Mouse (Mus musculus) MEL (cell line): Measurements from ENCODE around the gene Olfr49. TPM values are rescaled to one million over a fixed set of nuclear protein-coding genes. Genes with fewer than 3 reads are reported as not detected.

Experiments
- DNase-seq: peaks from one replicate; pipeline ENCODE4 v3.0.0; 2011; ENCODE audit warnings: low read depth, low spot score
- H3K27ac ChIP-seq: 2 replicates; pipeline ENCODE4 v1.5.1; 2012; ENCODE audit warnings: low read depth, mild to moderate bottlenecking, control low read depth, low read length, moderate library complexity; ENCODE audit not compliant: control insufficient read depth
- H3K27me3 ChIP-seq, 2 experiments: fragments of 150-350 bp in 1 of 2; sonication (generic) in 1 of 2; 2 replicates each; pipeline ENCODE4 v1.6.1; 2012; ENCODE audit warnings: low read length in 2 of 2, mild to moderate bottlenecking in 2 of 2, improper control_type of control experiment in 1 of 2, moderate library complexity in 1 of 2; ENCODE audit not compliant: insufficient read depth in 2 of 2, control insufficient read depth in 1 of 2
- H3K36me3 ChIP-seq, 2 experiments: 2 replicates each; pipeline ENCODE4 v1.6.1; 2012 to 2014; ENCODE audit warnings: low read length in 2 of 2, improper control_type of control experiment in 1 of 2, inconsistent platforms in 1 of 2, mild to moderate bottlenecking in 1 of 2; ENCODE audit not compliant: insufficient read depth in 2 of 2, control insufficient read depth in 1 of 2
- H3K4me1 ChIP-seq, 2 experiments: fragments of 150-350 bp in 1 of 2; sonication (generic) in 1 of 2; 2 replicates each; pipeline ENCODE4 v1.6.1; 2012; ENCODE audit warnings: low read length in 2 of 2, improper control_type of control experiment in 1 of 2, mild to moderate bottlenecking in 1 of 2; ENCODE audit not compliant: insufficient read depth in 2 of 2, control insufficient read depth in 1 of 2
- H3K4me3 ChIP-seq, 2 experiments: fragments of 150-350 bp in 1 of 2; sonication (generic) in 1 of 2; 2 replicates each; pipeline ENCODE4 v1.5.1; 2012; ENCODE audit warnings: low read depth in 2 of 2, low read length in 2 of 2, mild to moderate bottlenecking in 2 of 2, moderate library complexity in 2 of 2, control low read depth in 1 of 2, improper control_type of control experiment in 1 of 2; ENCODE audit not compliant: control insufficient read depth in 1 of 2, insufficient read depth in 1 of 2
- H3K79me2 ChIP-seq: 2 replicates; pipeline ENCODE4 v1.6.1; 2012; ENCODE audit warnings: mild to moderate bottlenecking, low read length, moderate library complexity; ENCODE audit not compliant: control insufficient read depth, poor library complexity, insufficient read depth
- H3K9ac ChIP-seq: 2 replicates; pipeline ENCODE4 v1.6.1; 2012; ENCODE audit warnings: low read depth, mild to moderate bottlenecking, control low read depth, low read length, moderate library complexity; ENCODE audit not compliant: control insufficient read depth, poor library complexity, severe bottlenecking
- H3K9me3 ChIP-seq: fragments of 150-350 bp; sonication (generic); replicated peaks from 2 replicates; pipeline ENCODE4 v1.6.1; 2012; ENCODE audit warnings: mild to moderate bottlenecking, low read length, improper control_type of control experiment, moderate library complexity; ENCODE audit not compliant: insufficient read depth
- CHD1 ChIP-seq: IDR thresholded peaks from 2 replicates; pipeline ENCODE4 v1.6.1; 2012; ENCODE audit warnings: low read depth, mild to moderate bottlenecking, inconsistent platforms, low read length, improper control_type of control experiment
- CHD2 ChIP-seq: IDR thresholded peaks from 2 replicates; pipeline ENCODE4 v1.6.1; 2011; ENCODE audit warnings: low read length, improper control_type of control experiment
- CTCF ChIP-seq, 3 experiments: IDR thresholded peaks in 2 of 3; conservative IDR thresholded peaks in 1 of 3; 2 replicates each; pipeline ENCODE4 v1.5.1; 2011 to 2012; ENCODE audit warnings: low read length in 3 of 3, low read depth in 2 of 3, mild to moderate bottlenecking in 2 of 3, improper control_type of control experiment in 1 of 3, inconsistent platforms in 1 of 3, mixed read lengths in 1 of 3, moderate library complexity in 1 of 3; ENCODE audit not compliant: control insufficient read depth in 1 of 3, insufficient read depth in 1 of 3, poor library complexity in 1 of 3, severe bottlenecking in 1 of 3
- E2F4 ChIP-seq: IDR thresholded peaks from 2 replicates; pipeline ENCODE4 v1.6.1; 2011; ENCODE audit warnings: low read depth, low read length, improper control_type of control experiment, borderline replicate concordance
- ELF1 ChIP-seq: IDR thresholded peaks from 2 replicates; pipeline ENCODE4 v1.6.1; 2014; ENCODE audit warnings: low read depth, mild to moderate bottlenecking, inconsistent platforms, low read length, improper control_type of control experiment, moderate library complexity
- EP300 ChIP-seq, 2 experiments: IDR thresholded peaks; 2 replicates each; pipeline ENCODE4 v1.6.1; 2011; ENCODE audit warnings: improper control_type of control experiment in 2 of 2, low read length in 2 of 2, low read depth in 1 of 2, mild to moderate bottlenecking in 1 of 2
- ETS1 ChIP-seq: IDR thresholded peaks from 2 replicates; pipeline ENCODE4 v1.6.1; 2012; ENCODE audit warnings: low read depth, mild to moderate bottlenecking, inconsistent platforms, low read length, improper control_type of control experiment, moderate library complexity
- JUND ChIP-seq: IDR thresholded peaks from 2 replicates; pipeline ENCODE4 v1.6.1; 2011; ENCODE audit warnings: low read depth, mild to moderate bottlenecking, improper control_type of control experiment, low read length
- KAT2A ChIP-seq: conservative IDR thresholded peaks from 2 replicates; pipeline ENCODE4 v1.6.1; 2012; ENCODE audit warnings: low read depth, low read length, improper control_type of control experiment, inconsistent platforms
- MAFK ChIP-seq: IDR thresholded peaks from 2 replicates; pipeline ENCODE4 v1.6.1; 2011; ENCODE audit warnings: low read depth, mild to moderate bottlenecking, low read length, improper control_type of control experiment, borderline replicate concordance
- MXI1 ChIP-seq: IDR thresholded peaks from 2 replicates; pipeline ENCODE4 v1.6.1; 2011; ENCODE audit warnings: mild to moderate bottlenecking, low read depth, low read length, improper control_type of control experiment
- MYC ChIP-seq: IDR thresholded peaks from 2 replicates; pipeline ENCODE4 v1.6.1; 2011; ENCODE audit warnings: low read depth, mild to moderate bottlenecking, low read length, improper control_type of control experiment, moderate library complexity
- NRF1 ChIP-seq: IDR thresholded peaks from 2 replicates; pipeline ENCODE4 v1.6.1; 2014; ENCODE audit warnings: low read depth, mild to moderate bottlenecking, inconsistent platforms, low read length, improper control_type of control experiment, moderate library complexity; ENCODE audit not compliant: poor library complexity, insufficient read depth, severe bottlenecking
- POLR2AphosphoS2 ChIP-seq: IDR thresholded peaks from 2 replicates; pipeline ENCODE4 v1.6.1; 2011; ENCODE audit warnings: low read length, improper control_type of control experiment
- POLR2AphosphoS5 ChIP-seq: IDR thresholded peaks from 2 replicates; pipeline ENCODE4 v1.6.1; 2012; ENCODE audit warnings: low read depth, borderline replicate concordance, mild to moderate bottlenecking, inconsistent platforms, low read length, moderate library complexity, mixed read lengths
- RCOR1 ChIP-seq: IDR thresholded peaks from 2 replicates; pipeline ENCODE4 v1.6.1; 2012; ENCODE audit warnings: low read depth, mild to moderate bottlenecking, inconsistent platforms, low read length, improper control_type of control experiment
- SIN3A ChIP-seq: IDR thresholded peaks from 2 replicates; pipeline ENCODE4 v1.6.1; 2012; ENCODE audit warnings: low read length, improper control_type of control experiment, inconsistent platforms
- SMC3 ChIP-seq: IDR thresholded peaks from 2 replicates; pipeline ENCODE4 v1.6.1; 2011; ENCODE audit warnings: low read depth, low read length, improper control_type of control experiment
- UBTF ChIP-seq: IDR thresholded peaks from 2 replicates; pipeline ENCODE4 v1.6.1; 2012; ENCODE audit warnings: low read depth, mild to moderate bottlenecking, inconsistent platforms, low read length, improper control_type of control experiment, moderate library complexity, borderline replicate concordance; ENCODE audit not compliant: insufficient read depth
- ZC3H11A ChIP-seq: IDR thresholded peaks from 2 replicates; pipeline ENCODE4 v1.6.1; 2012; ENCODE audit warnings: low read depth, mild to moderate bottlenecking, inconsistent platforms, low read length, improper control_type of control experiment
- ZKSCAN1 ChIP-seq: IDR thresholded peaks from 2 replicates; pipeline ENCODE4 v1.6.1; 2012; ENCODE audit warnings: low read depth, mild to moderate bottlenecking, inconsistent platforms, low read length, improper control_type of control experiment, moderate library complexity
- ZNF384 ChIP-seq: IDR thresholded peaks from 2 replicates; pipeline ENCODE4 v1.6.1; 2012; ENCODE audit warnings: low read depth, mild to moderate bottlenecking, inconsistent platforms, low read length, improper control_type of control experiment
- polyA plus RNA-seq, 2 experiments: library from polyadenylated mRNA; stranded (reverse) in 1 of 2; unstranded in 1 of 2; fragments of >175 nt in 1 of 2; fragments of >200 nt in 1 of 2; gene quantifications; 2 replicates each; pipeline versions ENCODE4 v1.2.1 to v1.2.4; 2012; ENCODE audit warnings: low replicate concordance in 2 of 2, low read depth in 1 of 2; ENCODE audit not compliant: insufficient read length in 2 of 2, insufficient read depth in 1 of 2, missing spikeins in 1 of 2
- total RNA-seq: library from RNA; depleted of rRNA; stranded (reverse); fragments of 300-350 nt; gene quantifications from 2 replicates; pipeline ENCODE4 v1.2.3, GENCODE M21; 2012

The Olfr49 gene
- total and polyA plus RNA-seq, 3 experiments = not detected

DNA sequence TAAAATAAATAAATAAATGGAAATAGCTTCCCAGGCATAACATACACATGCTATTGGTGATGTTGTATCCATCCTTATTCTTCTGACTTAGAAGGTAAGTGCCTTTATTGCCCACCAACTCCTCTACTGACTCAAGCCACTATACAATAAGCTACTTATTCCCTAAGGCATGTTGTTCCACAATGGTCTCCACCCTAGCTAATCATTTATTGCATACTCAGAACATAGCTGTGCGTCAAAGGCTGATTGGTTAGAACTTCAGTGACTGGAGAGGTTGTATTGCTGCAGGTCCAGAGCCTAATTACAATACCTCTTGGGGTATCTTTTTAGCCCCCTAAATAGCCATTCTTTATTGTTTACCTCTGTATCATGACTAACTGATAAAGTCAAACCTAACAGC lies 46.4 kb upstream of the Olfr49 start:
- Histone ChIP-seq H3K36me3 (peaks cover 0 to 15% of the 10 kb centered on the region in 2 experiments; a peak in 2 of 4 replicates), H3K4me1 (peaks cover 14 to 19% of the 10 kb centered on the region in 2 experiments), H3K9me3 (no peaks in the 10 kb centered on the region), H3K4me3 (no peak overlapping the region), H3K79me2 (no peaks in the 10 kb centered on the region), H3K27me3 (0 out of 4 replicates have a peak, but pooled peaks cover under 1 to 2% of the 10 kb centered on the region in 2 experiments), H3K27ac (no peak overlapping the region), H3K9ac (no peak overlapping the region)
- TF ChIP-seq RCOR1 (no peak), MXI1 (no peak), MAFK (no peak), POLR2AphosphoS2 (no peak), CHD1 (no peak), CTCF (IDR thresholded peaks at IDR 0.05 in 2 of 3, conservative IDR thresholded peaks at IDR 0.05 in 1 of 3; ENCODE audit: control insufficient read depth in 1 of 3, insufficient read depth in 1 of 3, low read depth in 2 of 3, low read length in 3 of 3, poor library complexity in 1 of 3, severe bottlenecking in 1 of 3) (no peak), SMC3 (no peak), ZC3H11A (no peak), SIN3A (no peak), POLR2AphosphoS5 (no peak), ETS1 (no peak), JUND (no peak), ZKSCAN1 (no peak), UBTF (no peak), NRF1 (no peak), MYC (no peak), EP300 (IDR thresholded peaks at IDR 0.05; ENCODE audit: low read depth in 1 of 2, low read length in 2 of 2) (no peak), ZNF384 (no peak)
- no peak for DNase-seq

DNA sequence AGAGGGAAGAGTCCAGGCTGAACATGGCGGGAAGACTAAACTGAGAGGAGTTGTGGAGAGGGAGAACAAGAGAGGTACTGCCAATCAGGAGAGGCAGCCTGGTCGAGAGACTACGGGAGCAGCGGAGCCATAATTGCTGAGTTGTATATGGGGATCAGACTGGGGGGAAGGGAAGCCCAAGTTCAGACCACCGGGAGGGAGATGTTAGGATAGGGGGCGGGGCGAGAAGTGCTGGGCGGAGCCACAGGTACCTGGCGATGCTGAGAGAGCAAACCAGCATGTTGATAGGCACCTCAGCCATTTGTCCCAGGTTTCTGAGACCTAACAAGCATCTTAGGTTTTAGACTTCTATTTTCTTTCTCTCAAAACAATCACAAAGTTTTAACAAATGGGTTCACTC lies 44.5 kb upstream of the Olfr49 start:
- Histone ChIP-seq H3K4me3 (no peak overlapping the region), H3K79me2 (no peaks in the 10 kb centered on the region), H3K4me1 (peaks cover 14 to 16% of the 10 kb centered on the region in 2 experiments), H3K36me3 (peaks cover 0 to 15% of the 10 kb centered on the region in 2 experiments; a peak in 2 of 4 replicates), H3K27ac (no peak overlapping the region), H3K9ac (no peak overlapping the region), H3K27me3 (peaks cover 0 to 1% of the 10 kb centered on the region in 2 experiments; a peak in 1 of 4 replicates), H3K9me3 (no peaks in the 10 kb centered on the region)
- no peak for DNase-seq
- TF ChIP-seq ELF1 (no peak), POLR2AphosphoS2 (no peak), CHD2 (no peak), KAT2A (no peak), E2F4 (no peak), UBTF (no peak), ZKSCAN1 (no peak), SMC3 (no peak), EP300 (IDR thresholded peaks at IDR 0.05; ENCODE audit: low read depth in 1 of 2, low read length in 2 of 2) (no peak)
